Mouse (Mus musculus) megakaryocyte, embryonic 14.5 days (primary cell): ENCODE data around the gene Mta3. TPM values are rescaled to one million over a fixed set of nuclear protein-coding genes. Genes with fewer than 3 reads are reported as not detected.

Experiments used
- H3K27me3 ChIP-seq: replicated peaks from 2 replicates; pipeline ENCODE3; 2012; ENCODE audit warnings: inconsistent platforms
- H3K36me3 ChIP-seq: replicated peaks from 2 replicates; pipeline ENCODE3; 2012; ENCODE audit warnings: low read length, inconsistent platforms, mixed read lengths
- H3K4me1 ChIP-seq: 2 replicates; pipeline ENCODE4 v1.6.1; 2012; ENCODE audit warnings: inconsistent platforms
- H3K4me3 ChIP-seq: replicated peaks from 2 replicates; pipeline ENCODE3; 2012; ENCODE audit warnings: moderate library complexity, mild to moderate bottlenecking, inconsistent platforms
- H3K9me3 ChIP-seq: 2 replicates; pipeline ENCODE4 v1.6.1; 2012; ENCODE audit warnings: inconsistent platforms
- FLI1 ChIP-seq: IDR thresholded peaks from 2 replicates; pipeline ENCODE4 v1.6.1; 2012; ENCODE audit warnings: low read length, inconsistent platforms, mixed read lengths
- GATA1 ChIP-seq: IDR thresholded peaks from 3 replicates; pipeline ENCODE4 v1.6.1; 2012; ENCODE audit warnings: mixed read lengths, low read length, inconsistent platforms, borderline replicate concordance
- polyA plus RNA-seq: library from polyadenylated mRNA; stranded (reverse); fragments of >175 nt; gene quantifications from 2 replicates; pipeline ENCODE4 v1.2.3, GENCODE M21; 2012; ENCODE audit warnings: low replicate concordance; ENCODE audit not compliant: insufficient read depth

Mta3 gene
- polyA plus RNA-seq, 1 experiment, result 216 TPM

DNA sequence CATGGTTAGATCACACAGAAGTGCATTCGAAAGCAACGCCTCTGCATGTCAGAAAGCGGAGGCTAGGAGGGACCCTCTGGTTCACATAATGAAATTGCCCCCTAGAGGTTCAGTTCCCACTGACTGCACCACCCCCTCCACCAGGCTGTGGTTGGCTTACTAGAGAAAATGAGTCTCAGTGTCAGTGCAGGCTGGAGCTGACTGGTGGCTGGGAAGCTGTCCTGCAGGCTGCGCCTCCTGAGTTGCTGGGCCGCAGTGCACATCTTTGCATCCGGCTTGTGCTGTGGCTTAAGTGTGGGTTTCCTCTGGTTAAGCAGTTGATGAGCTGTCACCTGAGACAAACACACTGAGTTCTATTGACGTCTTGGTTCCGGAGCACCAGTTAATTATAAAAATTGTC is 66.7 kb downstream of the Mta3 start:
- Histone ChIP-seq H3K4me1 (peaks cover 98% of the 10 kb centered on the region), H3K9me3 (no peaks in the 10 kb centered on the region), H3K27me3 (no peaks in the 10 kb centered on the region), H3K36me3 (peaks cover 91% of the 10 kb centered on the region), H3K4me3 (peak overlapping the region; percentile 3)
- TF ChIP-seq FLI1 (no peak), GATA1 (no peak)

- Histone ChIP-seq H3K9me3 (no peaks in the 10 kb centered on the region), H3K36me3 (peaks cover 92% of the 10 kb centered on the region), H3K27me3 (no peaks in the 10 kb centered on the region), H3K4me3 (no peak overlapping the region), H3K4me1 (peaks cover 81% of the 10 kb centered on the region)
- TF ChIP-seq GATA1, result no peak
- no peak for TF ChIP-seq FLI1
Observed at GRCm38 (mm10) chr17:83776965-83777364, 71.0 kb downstream of the Mta3 start.

DNA sequence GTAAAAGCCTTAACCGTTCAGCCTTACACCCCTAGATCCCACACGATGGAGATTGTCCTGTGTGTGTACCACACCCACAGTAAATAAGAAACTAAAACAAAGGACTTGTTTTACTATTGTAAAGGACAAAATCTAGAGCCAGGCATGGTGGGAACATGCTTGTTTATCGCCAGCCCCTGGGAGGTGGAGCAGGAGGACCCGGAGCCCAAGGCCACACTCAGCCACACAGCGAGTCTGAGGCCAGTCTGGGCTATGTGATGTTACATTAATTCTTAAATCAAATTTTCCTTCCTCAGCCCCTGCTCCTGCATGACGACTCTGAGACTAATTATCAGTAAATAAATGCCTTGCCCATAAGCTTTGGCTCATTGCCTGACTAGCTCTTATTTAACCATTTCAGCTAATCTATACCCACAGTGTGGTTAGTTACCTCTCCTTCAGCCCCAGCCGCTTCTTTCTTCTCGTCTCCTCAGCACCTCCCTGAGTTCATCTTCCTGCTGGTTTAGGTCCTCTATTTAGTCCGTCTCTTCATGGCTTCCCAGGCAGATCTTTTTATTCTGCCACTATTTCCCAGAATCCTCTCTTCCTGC is 71.6 kb downstream of the Mta3 start:
- Histone ChIP-seq H3K9me3 (no peaks in the 10 kb centered on the region), H3K36me3 (peaks cover 93% of the 10 kb centered on the region), H3K27me3 (no peaks in the 10 kb centered on the region), H3K4me3 (no peak overlapping the region), H3K4me1 (peaks cover 75% of the 10 kb centered on the region)
- TF ChIP-seq GATA1, result no peak
- TF ChIP-seq FLI1, result no peak

DNA sequence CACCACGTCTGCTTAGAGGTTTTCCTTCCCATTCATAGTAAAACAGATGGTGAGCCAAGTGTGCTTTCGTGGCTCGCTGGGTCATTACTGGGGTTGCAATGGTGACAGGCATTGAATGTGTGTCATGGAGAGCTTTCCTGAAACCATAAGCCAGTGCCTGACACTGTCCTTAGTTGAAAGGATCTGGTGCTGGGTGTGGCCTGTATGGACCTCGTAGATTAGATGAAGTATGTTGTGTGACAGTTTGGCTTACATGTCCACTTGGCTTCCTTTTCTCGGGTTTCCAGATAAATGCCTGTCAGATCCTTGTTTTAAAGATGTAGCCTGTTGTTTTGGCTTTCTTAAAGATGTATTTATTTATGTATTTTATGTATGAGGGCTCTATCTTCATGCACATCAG is 74.3 kb downstream of the Mta3 start:
- no peaks in the 10 kb centered on the region for H3K9me3 ChIP-seq
- no peak overlapping the region for H3K4me3 ChIP-seq
- peaks cover 93% of the 10 kb centered on the region for H3K36me3 ChIP-seq
- peaks cover 56% of the 10 kb centered on the region for H3K4me1 ChIP-seq
- TF ChIP-seq FLI1, result no peak
- no peak for TF ChIP-seq GATA1
- no peaks in the 10 kb centered on the region for H3K27me3 ChIP-seq

- no peaks in the 10 kb centered on the region for H3K27me3 ChIP-seq
- H3K4me3 ChIP-seq, result no peak overlapping the region
- H3K9me3 ChIP-seq, result no peaks in the 10 kb centered on the region
- peaks cover 92% of the 10 kb centered on the region for H3K36me3 ChIP-seq
- peaks cover 47% of the 10 kb centered on the region for H3K4me1 ChIP-seq
- TF ChIP-seq FLI1 (no peak), GATA1 (no peak)
Observed at GRCm38 (mm10) chr17:83782740-83783139, 76.8 kb downstream of the Mta3 start.

- no peak for TF ChIP-seq GATA1
- no peak for TF ChIP-seq FLI1
- Histone ChIP-seq H3K27me3 (no peaks in the 10 kb centered on the region), H3K9me3 (no peaks in the 10 kb centered on the region), H3K4me3 (no peak overlapping the region), H3K36me3 (peaks cover 99% of the 10 kb centered on the region), H3K4me1 (peaks cover 54% of the 10 kb centered on the region)
Observed at GRCm38 (mm10) chr17:83786418-83786817, 80.5 kb downstream of the Mta3 start.

- Histone ChIP-seq H3K4me3 (no peak overlapping the region), H3K9me3 (no peaks in the 10 kb centered on the region), H3K4me1 (peaks cover 47% of the 10 kb centered on the region), H3K36me3 (peaks cover 98% of the 10 kb centered on the region), H3K27me3 (no peaks in the 10 kb centered on the region)
- TF ChIP-seq FLI1 (no peak), GATA1 (no peak)
Observed at GRCm38 (mm10) chr17:83790158-83790557, 84.2 kb downstream of the Mta3 start.

GRCm38 (mm10) chr17:83792388-83792787 is 86.4 kb downstream of the Mta3 start:
- no peaks in the 10 kb centered on the region for H3K9me3 ChIP-seq

DNA sequence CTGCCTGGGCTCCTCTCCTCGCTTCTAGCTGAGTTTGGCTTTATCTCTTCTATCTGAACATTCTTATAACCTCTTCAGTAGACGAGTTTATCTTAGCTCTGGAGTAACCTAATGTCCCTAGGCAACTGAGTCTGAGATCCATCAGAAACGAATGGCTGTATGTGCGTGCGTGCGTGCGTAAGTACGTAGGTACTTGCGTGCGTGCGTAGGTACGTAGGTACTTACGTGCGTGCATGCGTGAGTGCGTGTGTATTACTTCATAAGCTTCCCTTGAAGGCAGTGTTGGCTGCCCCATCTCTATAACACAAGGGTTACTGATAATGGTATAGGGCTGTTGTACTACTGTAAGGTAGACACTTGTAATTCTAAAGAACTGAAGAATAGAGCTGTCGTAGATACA is 89.2 kb downstream of the Mta3 start:
- H3K9me3 ChIP-seq, result no peaks in the 10 kb centered on the region

More at GRCm38 (mm10) chr17:83792388-83792787, 86.4 kb downstream of the Mta3 start:
- TF ChIP-seq GATA1 (no peak), FLI1 (no peak)
- Histone ChIP-seq H3K27me3 (no peaks in the 10 kb centered on the region), H3K36me3 (peaks cover 98% of the 10 kb centered on the region), H3K4me1 (peaks cover 34% of the 10 kb centered on the region), H3K4me3 (no peak overlapping the region)

DNA sequence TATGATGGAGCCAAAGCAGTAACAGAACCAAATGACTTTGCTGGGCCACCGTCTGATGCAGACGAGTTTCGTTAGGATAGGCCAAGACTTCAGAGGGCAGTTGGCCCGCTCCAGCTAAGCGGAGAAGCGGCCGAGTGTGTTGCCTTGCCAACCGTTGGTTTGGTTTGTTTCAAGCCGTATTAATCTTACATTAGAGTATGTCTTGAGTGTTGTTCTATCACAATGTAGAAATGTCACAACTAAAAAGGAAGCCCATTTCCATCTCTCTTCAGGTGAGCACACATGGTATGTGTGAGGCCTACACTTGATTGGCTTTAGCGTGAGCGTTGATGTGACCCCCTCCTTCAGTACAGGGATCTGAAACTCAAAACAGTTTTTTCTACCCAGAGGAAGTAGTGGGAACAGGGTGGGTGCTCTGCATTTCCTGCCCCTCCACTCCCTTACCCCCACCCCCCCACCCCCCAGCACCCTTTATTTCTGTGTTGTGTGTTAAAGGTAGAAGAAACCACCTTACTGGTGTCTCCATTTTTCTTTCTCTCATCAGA is 93.6 kb downstream of the Mta3 start:
- no peaks in the 10 kb centered on the region for H3K9me3 ChIP-seq
- no peaks in the 10 kb centered on the region for H3K27me3 ChIP-seq
- 0 out of 2 replicates have a peak, but pooled peaks cover 3% of the 10 kb centered on the region for H3K4me1 ChIP-seq
- H3K4me3 ChIP-seq, result no peak overlapping the region
- no peak for TF ChIP-seq GATA1
- no peak for TF ChIP-seq FLI1
- peaks cover 94% of the 10 kb centered on the region for H3K36me3 ChIP-seq

More for the DNA sequence above, 89.2 kb downstream of the Mta3 start:
- Histone ChIP-seq H3K4me3 (no peak overlapping the region), H3K27me3 (no peaks in the 10 kb centered on the region), H3K4me1 (peaks cover 11% of the 10 kb centered on the region), H3K36me3 (peaks cover 99% of the 10 kb centered on the region)
- TF ChIP-seq FLI1 (no peak), GATA1 (no peak)

- Histone ChIP-seq H3K4me1 (peaks cover 22% of the 10 kb centered on the region), H3K27me3 (no peaks in the 10 kb centered on the region), H3K36me3 (peaks cover 94% of the 10 kb centered on the region), H3K9me3 (no peaks in the 10 kb centered on the region), H3K4me3 (no peak overlapping the region)
- TF ChIP-seq GATA1 (no peak), FLI1 (no peak)
Observed at GRCm38 (mm10) chr17:83803987-83804386, 98.0 kb downstream of the Mta3 start.
